Mouse (Mus musculus): Measurements from ENCODE around the gene Foxr1. TPM values are rescaled to one million over a fixed set of nuclear protein-coding genes. Genes with fewer than 3 reads are reported as not detected.

Gene Foxr1
- polyA plus RNA-seq, 1 experiment from 2014 or later, result not detected

DNA sequence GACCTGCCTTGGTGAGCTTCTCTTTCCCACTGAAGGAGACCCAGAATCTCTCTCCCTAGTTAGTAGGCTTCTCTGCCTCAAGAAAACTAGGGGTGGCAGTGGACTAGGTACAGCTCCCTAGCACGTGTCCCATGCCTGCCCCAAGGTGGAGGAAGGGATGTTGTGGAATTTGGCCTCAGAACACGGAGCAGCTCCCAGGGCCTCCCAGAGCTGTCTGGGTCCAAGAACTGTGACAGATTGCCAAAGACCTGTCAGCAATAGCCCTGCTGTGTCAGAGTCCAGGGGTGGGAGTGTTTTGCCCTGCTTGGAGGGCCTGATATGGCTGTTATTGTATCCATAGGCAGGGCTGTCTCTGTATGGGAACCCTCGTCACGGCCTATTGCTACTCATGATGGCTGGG lies 39.9 kb downstream of the Foxr1 start:
- no peak for DNase-seq (ENCODE audit: low spot score)
- Histone ChIP-seq H3K36me3 (peaks cover 67% of the 10 kb centered on the region), H3K27me3 (ENCODE audit: insufficient read depth, poor library complexity, severe bottlenecking) (no peaks in the 10 kb centered on the region), H3K4me1 (peaks cover 22% of the 10 kb centered on the region), H3K9me3 (no peaks in the 10 kb centered on the region), H3K4me3 (no peak overlapping the region), H3K27ac (no peak overlapping the region)
- WGBS, result 75% methylated on average over 4 of the region's 4 CpGs

DNA sequence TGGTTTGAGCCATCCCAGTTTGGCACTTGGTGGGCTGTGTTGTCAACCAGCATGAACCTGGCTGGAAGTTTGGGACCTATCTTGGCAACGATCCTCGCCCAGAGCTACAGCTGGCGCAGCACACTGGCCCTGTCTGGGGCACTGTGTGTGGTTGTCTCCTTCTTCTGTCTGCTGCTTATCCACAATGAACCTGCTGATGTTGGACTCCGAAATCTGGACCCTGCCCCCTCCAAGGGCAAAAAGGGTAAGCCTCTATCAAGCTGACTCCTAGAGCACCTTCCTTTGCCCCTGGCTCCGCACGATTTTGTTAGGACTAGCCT lies 41.2 kb downstream of the Foxr1 start:
- no peaks in the 10 kb centered on the region for H3K9me3 ChIP-seq
- peaks cover 24% of the 10 kb centered on the region for H3K4me1 ChIP-seq
- H3K27me3 ChIP-seq (ENCODE audit: insufficient read depth, poor library complexity, severe bottlenecking), result no peaks in the 10 kb centered on the region
- H3K4me3 ChIP-seq, result no peak overlapping the region
- WGBS, result 89% methylated on average over 6 of the region's 6 CpGs
- DNase-seq (ENCODE audit: low spot score), result no peak
- H3K36me3 ChIP-seq, result peaks cover 58% of the 10 kb centered on the region
- no peak overlapping the region for H3K27ac ChIP-seq

DNA sequence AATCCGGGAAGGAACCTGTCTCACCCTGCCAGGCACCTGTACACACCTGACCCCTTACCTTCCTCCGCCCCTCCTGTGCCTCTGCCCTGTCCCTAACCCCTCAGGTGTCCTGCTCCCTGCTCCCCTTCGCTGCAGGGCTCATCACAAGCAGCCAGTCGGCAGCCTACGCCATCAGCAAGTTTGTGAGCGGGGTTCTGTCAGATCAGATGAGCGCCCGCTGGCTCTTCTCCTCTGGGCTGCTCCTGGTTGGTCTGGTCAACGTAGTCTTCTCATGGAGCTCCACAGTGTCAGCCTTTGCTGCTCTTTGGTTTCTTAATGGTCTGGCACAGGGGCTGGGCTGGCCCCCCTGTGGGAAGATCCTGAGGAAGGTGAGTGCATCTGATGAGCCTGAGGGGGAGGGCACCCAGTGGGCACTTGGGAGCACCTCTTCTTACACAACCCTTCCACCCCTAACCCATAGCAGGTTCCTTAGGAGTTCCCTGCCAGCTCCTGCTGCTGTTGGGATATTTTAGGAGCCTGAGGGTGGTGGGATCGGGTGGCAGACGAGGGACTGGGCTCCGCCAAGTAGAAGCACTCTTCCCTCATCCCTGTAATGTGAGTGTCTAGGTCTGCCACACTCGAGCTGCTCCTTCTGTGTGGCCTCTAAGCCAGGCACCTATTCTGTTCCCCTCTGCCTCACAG lies 41.7 kb downstream of the Foxr1 start:
- Histone ChIP-seq H3K36me3 (peaks cover 53% of the 10 kb centered on the region), H3K9me3 (no peaks in the 10 kb centered on the region), H3K27ac (no peak overlapping the region), H3K27me3 (ENCODE audit: insufficient read depth, poor library complexity, severe bottlenecking) (no peaks in the 10 kb centered on the region), H3K4me1 (peaks cover 24% of the 10 kb centered on the region), H3K4me3 (no peak overlapping the region)
- WGBS, result 78% methylated on average over 13 of the region's 13 CpGs
- DNase-seq (ENCODE audit: low spot score), result no peak

DNA sequence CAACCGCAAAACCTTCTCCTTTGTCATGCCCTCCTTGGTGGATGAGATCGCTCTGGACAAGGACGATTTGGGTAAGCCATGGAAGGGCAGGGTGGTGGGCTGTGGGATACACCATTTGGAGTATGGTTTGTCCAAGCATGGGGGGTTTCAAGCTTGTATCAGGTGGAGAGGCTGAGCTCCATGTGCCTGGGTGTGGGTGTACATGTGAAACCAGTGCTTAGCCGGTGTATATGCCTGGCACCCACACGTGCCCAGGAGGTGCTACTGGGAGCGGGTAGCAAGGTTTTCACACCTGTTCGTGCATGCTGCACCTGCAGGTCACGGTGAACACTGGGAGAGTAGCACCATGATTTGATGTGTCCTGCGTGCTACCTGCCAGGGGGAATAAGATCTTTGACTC lies 42.4 kb downstream of the Foxr1 start:
- peak overlapping the region; percentile 83; the same call in 1 of the 2 replicates for H3K4me3 ChIP-seq
- no peaks in the 10 kb centered on the region for H3K27me3 ChIP-seq (ENCODE audit: insufficient read depth, poor library complexity, severe bottlenecking)
- H3K9me3 ChIP-seq, result no peaks in the 10 kb centered on the region
- peaks cover 46% of the 10 kb centered on the region for H3K36me3 ChIP-seq
- peaks cover 24% of the 10 kb centered on the region for H3K4me1 ChIP-seq
- 82% methylated on average over 9 of the region's 9 CpGs for WGBS
- DNase-seq (ENCODE audit: low spot score), result no peak
- no peak overlapping the region for H3K27ac ChIP-seq

DNA sequence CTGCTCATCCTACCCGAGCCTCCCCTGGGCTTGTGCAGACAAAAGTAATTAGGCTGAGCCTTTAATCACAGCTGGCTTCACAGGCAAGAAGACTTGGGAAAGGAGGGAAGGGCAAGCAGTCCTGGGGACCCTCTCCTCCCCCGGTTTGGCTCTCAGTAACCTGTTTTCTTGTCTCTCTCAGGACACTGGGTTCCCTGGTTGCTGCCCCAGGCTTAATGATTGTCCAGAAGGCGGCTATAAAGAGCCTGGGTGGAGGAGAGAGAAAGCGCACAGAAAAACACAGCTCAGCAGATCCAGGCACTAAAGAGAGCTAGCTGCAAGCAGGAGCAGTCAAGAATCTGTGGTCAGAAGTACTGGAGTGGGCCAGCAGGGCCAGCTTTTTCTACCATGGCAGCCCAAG lies 42.8 kb downstream of the Foxr1 start:
- Histone ChIP-seq H3K9me3 (no peaks in the 10 kb centered on the region), H3K36me3 (peaks cover 42% of the 10 kb centered on the region), H3K27ac (peak overlapping the region; percentile 94; the same call in 1 of the 2 replicates), H3K27me3 (ENCODE audit: insufficient read depth, poor library complexity, severe bottlenecking) (no peaks in the 10 kb centered on the region), H3K4me3 (peak overlapping the region; percentile 83), H3K4me1 (peaks cover 24% of the 10 kb centered on the region)
- WGBS, result 28% methylated on average over 4 of the region's 4 CpGs
- no peak for DNase-seq (ENCODE audit: low spot score)

DNA sequence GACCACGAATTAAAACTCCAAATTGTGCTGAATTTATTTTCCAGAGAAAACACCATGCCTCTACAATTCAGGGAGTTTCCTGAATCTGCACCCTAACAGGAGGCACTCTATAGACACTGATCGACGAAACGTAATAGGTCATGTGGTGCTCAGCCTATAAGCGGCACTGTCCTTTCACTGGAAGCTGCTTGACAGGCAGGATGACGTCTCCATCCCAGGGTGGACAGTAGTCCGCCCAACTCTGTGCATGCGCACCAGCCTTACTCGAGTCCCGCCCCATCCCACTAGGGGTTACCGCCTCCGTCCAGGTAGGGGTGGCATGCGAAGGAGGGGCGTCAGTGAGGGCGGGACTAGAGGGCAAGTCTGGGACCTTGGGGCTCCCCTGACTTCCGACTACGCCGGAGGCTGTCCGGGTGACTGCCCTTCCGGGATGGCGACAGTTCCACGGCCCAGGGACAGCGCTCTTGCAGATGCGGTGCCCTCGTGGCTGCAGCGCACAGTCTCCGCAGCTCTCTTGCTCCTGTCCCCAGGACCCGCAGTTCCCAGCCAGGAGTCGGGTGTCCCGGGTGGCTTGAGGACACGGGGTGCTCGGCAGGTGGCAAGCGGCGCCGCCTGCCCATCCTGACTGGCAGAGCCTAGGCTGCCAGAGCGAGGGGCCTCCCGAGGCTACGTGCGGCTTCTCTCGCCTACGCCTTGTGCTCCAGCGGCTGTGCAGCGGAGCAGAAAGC lies 44.1 kb downstream of the Foxr1 start, which contains the start of gene Slc37a4:
Gene Slc37a4, plus strand, starts transcription at position 169 of the 728 bp plus-strand sequence.
- Histone ChIP-seq H3K36me3 (peaks cover 42% of the 10 kb centered on the region), H3K27me3 (ENCODE audit: insufficient read depth, poor library complexity, severe bottlenecking) (no peaks in the 10 kb centered on the region), H3K9me3 (no peaks in the 10 kb centered on the region), H3K27ac (peak within 1 kb of the TSS; percentile 94), H3K4me3 (peak within 1 kb of the TSS; percentile 83), H3K4me1 (peaks cover 24% of the 10 kb centered on the region)
- peak; percentile 100 for DNase-seq (ENCODE audit: low spot score)
- under 1% methylated on average over 43 of the region's 43 CpGs for WGBS

DNA sequence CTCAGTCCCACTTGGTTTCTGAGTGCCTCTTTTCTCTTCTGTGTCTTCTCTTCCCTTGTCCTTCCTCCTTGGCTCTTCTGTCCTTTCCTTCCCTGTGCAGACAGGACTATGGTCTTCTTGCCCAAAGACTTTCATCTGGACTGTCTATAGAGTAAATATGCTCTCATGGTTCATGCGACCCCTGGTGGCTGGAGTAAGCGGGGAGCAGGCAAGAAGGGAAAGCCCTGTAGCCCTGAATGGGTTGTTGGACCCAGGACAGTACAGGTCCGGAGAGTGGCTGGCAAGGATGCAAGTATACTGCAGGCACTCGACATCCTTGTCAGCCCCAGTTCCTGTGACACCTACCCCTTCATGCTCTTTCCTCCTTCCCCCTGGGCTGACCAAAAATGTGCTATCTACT lies 49.5 kb downstream of the Foxr1 start:
- H3K27me3 ChIP-seq (ENCODE audit: insufficient read depth, poor library complexity, severe bottlenecking), result no peaks in the 10 kb centered on the region
- no peaks in the 10 kb centered on the region for H3K9me3 ChIP-seq
- no peak for DNase-seq (ENCODE audit: low spot score)
- peaks cover 5% of the 10 kb centered on the region for H3K4me1 ChIP-seq
- no peak overlapping the region for H3K4me3 ChIP-seq
- WGBS, result 37% methylated on average over 4 of the region's 4 CpGs
- H3K36me3 ChIP-seq, result peaks cover 65% of the 10 kb centered on the region
- H3K27ac ChIP-seq, result no peak overlapping the region

DNA sequence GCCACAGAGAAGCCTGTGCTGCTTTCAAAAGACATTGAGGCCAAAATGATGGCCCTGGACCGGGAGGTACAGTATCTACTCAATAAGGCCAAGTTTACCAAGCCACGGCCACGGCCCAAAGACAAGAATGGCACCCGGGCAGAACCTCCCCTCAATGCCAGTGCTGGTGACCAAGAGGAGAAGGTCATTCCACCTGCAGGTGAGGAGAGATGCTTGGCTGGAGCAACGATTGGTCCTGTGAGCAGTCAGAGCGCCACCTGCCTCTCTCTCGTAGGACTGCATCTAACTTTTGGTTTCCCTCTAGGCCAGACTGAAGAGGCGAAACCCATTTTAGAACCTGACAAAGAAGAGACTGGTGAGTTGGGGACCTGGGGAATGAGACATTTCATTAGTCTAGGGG lies 51.7 kb downstream of the Foxr1 start:
- H3K4me1 ChIP-seq, result no peaks in the 10 kb centered on the region
- DNase-seq (ENCODE audit: low spot score), result no peak
- 61% methylated on average over 8 of the region's 8 CpGs for WGBS

DNA sequence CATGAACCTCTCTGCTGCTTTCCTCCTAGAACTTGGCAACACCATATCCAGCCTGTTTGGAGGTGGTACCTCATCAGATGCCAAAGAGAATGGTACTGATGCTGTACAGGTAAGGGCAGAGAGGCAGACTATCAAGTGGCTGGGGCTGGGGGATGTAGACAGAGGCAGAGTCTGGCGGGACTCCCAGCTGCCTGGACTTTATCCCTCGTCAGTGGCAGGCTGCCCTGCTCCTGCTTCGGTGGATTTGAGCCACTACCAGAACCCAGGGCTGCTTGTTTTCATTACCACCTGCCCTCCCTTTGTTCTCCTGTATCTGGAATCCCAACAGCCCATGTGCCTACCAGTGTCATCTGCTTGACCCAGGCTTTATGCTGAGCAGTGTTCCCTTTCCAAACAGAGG lies 53.7 kb downstream of the Foxr1 start:
- Histone ChIP-seq H3K27me3 (ENCODE audit: insufficient read depth, poor library complexity, severe bottlenecking) (no peaks in the 10 kb centered on the region), H3K9me3 (no peaks in the 10 kb centered on the region), H3K27ac (no peak overlapping the region), H3K4me3 (no peak overlapping the region), H3K4me1 (no peaks in the 10 kb centered on the region), H3K36me3 (peaks cover 99% of the 10 kb centered on the region)
- 75% methylated on average over 3 of the region's 3 CpGs for WGBS
- DNase-seq (ENCODE audit: low spot score), result no peak

More for the DNA sequence above, 51.7 kb downstream of the Foxr1 start:
- H3K36me3 ChIP-seq, result peaks cover 87% of the 10 kb centered on the region
- no peaks in the 10 kb centered on the region for H3K27me3 ChIP-seq (ENCODE audit: insufficient read depth, poor library complexity, severe bottlenecking)
- H3K4me3 ChIP-seq, result no peak overlapping the region
- no peaks in the 10 kb centered on the region for H3K9me3 ChIP-seq
- no peak overlapping the region for H3K27ac ChIP-seq

DNA sequence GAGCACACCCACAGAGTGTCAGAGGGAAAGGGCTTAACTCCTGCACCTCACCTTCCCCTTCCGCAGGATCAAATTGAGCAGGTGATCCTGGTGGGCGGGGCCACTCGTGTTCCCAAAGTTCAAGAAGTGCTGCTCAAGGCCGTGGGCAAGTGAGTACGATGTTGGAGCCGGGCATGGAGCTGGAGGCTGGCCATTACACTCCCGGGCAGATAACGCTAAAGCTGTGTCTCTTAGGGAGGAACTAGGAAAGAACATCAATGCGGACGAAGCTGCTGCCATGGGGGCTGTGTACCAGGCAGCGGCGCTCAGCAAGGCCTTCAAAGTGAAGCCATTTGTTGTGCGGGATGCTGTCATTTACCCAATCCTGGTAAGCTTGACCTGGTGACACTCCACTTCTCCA lies 56.3 kb downstream of the Foxr1 start:
- Histone ChIP-seq H3K4me3 (no peak overlapping the region), H3K27me3 (ENCODE audit: insufficient read depth, poor library complexity, severe bottlenecking) (no peaks in the 10 kb centered on the region), H3K36me3 (peaks cover 93% of the 10 kb centered on the region), H3K9me3 (no peaks in the 10 kb centered on the region), H3K4me1 (peaks cover 11% of the 10 kb centered on the region), H3K27ac (no peak overlapping the region)
- no peak for DNase-seq (ENCODE audit: low spot score)
- 90% methylated on average over 13 of the region's 13 CpGs for WGBS

Small RNA genes lying within 50 kb of the gene (microRNA-seq; reads per million reads assigned to microRNA genes)
- gene Mir7085, result not detected

Other genes starting within 250 kb of the Foxr1 start
- 16.2 and 16.3 TPM in 2 replicates for gene Cbl, start 207.1 kb downstream of the Foxr1 start, polyA plus RNA-seq (2016; fragmentation: Nextera tagmentation; extraction: Ambion mirVana)
- not detected in 2 replicates for gene Ccdc153, start 200.5 kb downstream of the Foxr1 start, polyA plus RNA-seq (2016; fragmentation: Nextera tagmentation; extraction: Ambion mirVana)
- gene Pdzd3, start 189.7 kb downstream of the Foxr1 start, polyA plus RNA-seq (2016; fragmentation: Nextera tagmentation; extraction: Ambion mirVana), result not detected in 2 replicates
- 3.1 and 4.7 TPM in 2 replicates for gene Nlrx1, start 172.5 kb downstream of the Foxr1 start, polyA plus RNA-seq (2016; fragmentation: Nextera tagmentation; extraction: Ambion mirVana)
- gene Abcg4, start 152.5 kb downstream of the Foxr1 start, polyA plus RNA-seq (2016; fragmentation: Nextera tagmentation; extraction: Ambion mirVana), result 3.4 and 3.9 TPM in 2 replicates
- 23.5 and 25.0 TPM in 2 replicates for gene Hinfp, start 135.5 kb downstream of the Foxr1 start, polyA plus RNA-seq (2016; fragmentation: Nextera tagmentation; extraction: Ambion mirVana)
- 6.9 and 9.5 TPM in 2 replicates for gene C2cd2l, start 120.9 kb downstream of the Foxr1 start, polyA plus RNA-seq (2016; fragmentation: Nextera tagmentation; extraction: Ambion mirVana)
- 35.2 and 36.6 TPM in 2 replicates for gene Dpagt1, start 115.1 kb downstream of the Foxr1 start, polyA plus RNA-seq (2016; fragmentation: Nextera tagmentation; extraction: Ambion mirVana)
- 258 and 270 TPM in 2 replicates for gene H2afx, start 106.4 kb downstream of the Foxr1 start, polyA plus RNA-seq (2016; fragmentation: Nextera tagmentation; extraction: Ambion mirVana)
- gene Hmbs, start 96.9 kb downstream of the Foxr1 start, polyA plus RNA-seq (2016; fragmentation: Nextera tagmentation; extraction: Ambion mirVana), result 276 and 285 TPM in 2 replicates
- 22.8 and 26.3 TPM in 2 replicates for gene Vps11, start 79.5 kb downstream of the Foxr1 start, polyA plus RNA-seq (2016; fragmentation: Nextera tagmentation; extraction: Ambion mirVana)
- gene Hyou1, start 61.6 kb downstream of the Foxr1 start, polyA plus RNA-seq (2016; fragmentation: Nextera tagmentation; extraction: Ambion mirVana), result 23.4 and 25.0 TPM in 2 replicates
- 25.3 and 33.4 TPM in 2 replicates for gene Slc37a4, start 44.3 kb downstream of the Foxr1 start, polyA plus RNA-seq (2016; fragmentation: Nextera tagmentation; extraction: Ambion mirVana)
- 1,461 and 1,463 TPM in 2 replicates for gene Rps25, start 34.0 kb downstream of the Foxr1 start, polyA plus RNA-seq (2016; fragmentation: Nextera tagmentation; extraction: Ambion mirVana)
- 104 and 117 TPM in 2 replicates for gene Trappc4, start 33.5 kb downstream of the Foxr1 start, polyA plus RNA-seq (2016; fragmentation: Nextera tagmentation; extraction: Ambion mirVana)
- gene Ccdc84, start 22.6 kb downstream of the Foxr1 start, polyA plus RNA-seq (2016; fragmentation: Nextera tagmentation; extraction: Ambion mirVana), result 21.9 and 28.0 TPM in 2 replicates
- 0.26 TPM in 1 of 2 replicates, not detected in the other for gene Upk2, start 13.8 kb upstream of the Foxr1 start, polyA plus RNA-seq (2016; fragmentation: Nextera tagmentation; extraction: Ambion mirVana)
- 7.6 and 9.6 TPM in 2 replicates for gene Bcl9l, start 41.7 kb upstream of the Foxr1 start, polyA plus RNA-seq (2016; fragmentation: Nextera tagmentation; extraction: Ambion mirVana)
- gene Cxcr5, start 120.7 kb upstream of the Foxr1 start, polyA plus RNA-seq (2016; fragmentation: Nextera tagmentation; extraction: Ambion mirVana), result not detected in 2 replicates
- gene Ddx6, start 163.8 kb upstream of the Foxr1 start, polyA plus RNA-seq (2016; fragmentation: Nextera tagmentation; extraction: Ambion mirVana), result 12.6 and 12.7 TPM in 2 replicates
- gene Treh, start 232.1 kb upstream of the Foxr1 start, polyA plus RNA-seq (2016; fragmentation: Nextera tagmentation; extraction: Ambion mirVana), result not detected in 2 replicates

All from heart, embryonic 10.5 days (tissue).